Mouse (Mus musculus) embryonic facial prominence, embryonic 11.5 days (tissue): Measurements from ENCODE around the gene Sertad4. TPM values are rescaled to one million over a fixed set of nuclear protein-coding genes. Genes with fewer than 3 reads are reported as not detected.

ENCODE experiments used
- ATAC-seq: fragments of 200-750 bp; cut with Nextera tagmentation; replicated peaks from 2 replicates; pipeline ENCODE4 v1.8.0; 2017; ENCODE audit warnings: low read depth; ENCODE audit not compliant: insufficient number of reproducible peaks, low FRiP score, low TSS enrichment
- DNase-seq: peaks from one replicate; pipeline ENCODE4 v3.0.0-alpha.2; 2015; ENCODE audit warnings: low spot score
- H3K27ac ChIP-seq: fragments of 300-500 bp; sonication (generic); replicated peaks from 2 replicates; pipeline ENCODE4 v1.5.1; 2014; ENCODE audit warnings: mild to moderate bottlenecking, low read depth, low read length, control low read depth
- H3K27me3 ChIP-seq: fragments of 300-500 bp; sonication (generic); 2 replicates; pipeline ENCODE4 v1.6.1; 2014; ENCODE audit warnings: mild to moderate bottlenecking, low read length, moderate library complexity, mixed read lengths; ENCODE audit not compliant: control insufficient read depth, insufficient read depth
- H3K36me3 ChIP-seq: fragments of 300-500 bp; sonication (generic); replicated peaks from 2 replicates; pipeline ENCODE4 v1.6.1; 2014; ENCODE audit warnings: low read depth, mild to moderate bottlenecking, low read length, moderate library complexity, mixed read lengths; ENCODE audit not compliant: control insufficient read depth, insufficient read depth
- H3K4me1 ChIP-seq: fragments of 300-500 bp; sonication (generic); 2 replicates; pipeline ENCODE4 v1.6.1; 2014; ENCODE audit warnings: low read length, mixed read lengths; ENCODE audit not compliant: control insufficient read depth, insufficient read depth
- H3K4me2 ChIP-seq: fragments of 300-500 bp; sonication (generic); 2 replicates; pipeline ENCODE4 v1.6.1; 2014; ENCODE audit warnings: low read depth, mild to moderate bottlenecking, control low read depth, low read length, moderate library complexity
- H3K4me3 ChIP-seq: fragments of 300-500 bp; sonication (generic); 2 replicates; pipeline ENCODE4 v1.5.1; 2014; ENCODE audit warnings: low read depth, low read length, control low read depth
- H3K9ac ChIP-seq: fragments of 300-500 bp; sonication (generic); replicated peaks from 2 replicates; pipeline ENCODE4 v1.6.1; 2014; ENCODE audit warnings: mild to moderate bottlenecking, control low read depth, low read length
- H3K9me3 ChIP-seq: fragments of 300-500 bp; sonication (generic); replicated peaks from 2 replicates; pipeline ENCODE4 v1.6.1; 2016; ENCODE audit warnings: mild to moderate bottlenecking, low read length, inconsistent platforms, mixed read lengths; ENCODE audit not compliant: control insufficient read depth
- WGBS: fragments of 180-500 bp; shearing (Covaris S2); extraction: QIAGEN DNeasy Blood & Tissue Kit; methylation state at CpG from one replicate; pipeline ENCODE4 v1.1.7; 2014; 5-methylcytosine and 5-hydroxymethylcytosine counted together
- polyA plus RNA-seq: library from polyadenylated mRNA; unstranded; fragments of >200 nt; fragmentation: Nextera tagmentation; extraction: Ambion mirVana; gene quantifications from 2 replicates; pipeline ENCODE4 v1.2.1, GENCODE M21; 2014

The Sertad4 gene
- polyA plus RNA-seq, 1 experiment from 2014 or later: 52.1 TPM

- Histone ChIP-seq H3K9me3 (no peaks in the 10 kb centered on the region), H3K4me1 (peaks cover 22% of the 10 kb centered on the region), H3K36me3 (no peaks in the 10 kb centered on the region), H3K9ac (no peak overlapping the region), H3K4me3 (no peak overlapping the region), H3K4me2 (no peak overlapping the region; the same call in 1 of the 2 replicates), H3K27ac (peak overlapping the region; percentile 77), H3K27me3 (no peaks in the 10 kb centered on the region)
- DNase-seq (peak; percentile 95), ATAC-seq (peak; percentile 80)
- 7% methylated on average over 10 of the region's 10 CpGs for WGBS
These were observed 56.2 kb downstream of the Sertad4 start for GRCm38 (mm10) chr1:192799165-192799991.

- Histone ChIP-seq H3K9me3 (no peaks in the 10 kb centered on the region), H3K4me3 (no peak overlapping the region), H3K9ac (no peak overlapping the region), H3K27me3 (no peaks in the 10 kb centered on the region), H3K4me1 (peaks cover 22% of the 10 kb centered on the region), H3K36me3 (no peaks in the 10 kb centered on the region), H3K27ac (peak overlapping the region; percentile 77), H3K4me2 (no peak overlapping the region; the same call in 1 of the 2 replicates)
- 50% methylated on average over 16 of the region's 16 CpGs for WGBS
- ATAC-seq (no peak), DNase-seq (peak; percentile 45)
These were observed 57.1 kb downstream of the Sertad4 start for GRCm38 (mm10) chr1:192798212-192799164.

GRCm38 (mm10) chr1:192797011-192797274 lies 58.6 kb downstream of the Sertad4 start:
- ATAC-seq: no peak
- peak overlapping the region; percentile 3 for H3K27ac ChIP-seq
- H3K4me2 ChIP-seq: no peak overlapping the region
- no peak overlapping the region for H3K4me3 ChIP-seq
- WGBS: 33% methylated on average over 3 of the region's 3 CpGs
- DNase-seq: no peak
- no peaks in the 10 kb centered on the region for H3K27me3 ChIP-seq
- no peaks in the 10 kb centered on the region for H3K36me3 ChIP-seq
- 0 out of 2 replicates have a peak overlapping the region, but pooled peaks have one; percentile 1 for H3K9ac ChIP-seq
- peaks cover 22% of the 10 kb centered on the region for H3K4me1 ChIP-seq
- no peaks in the 10 kb centered on the region for H3K9me3 ChIP-seq

GRCm38 (mm10) chr1:192796201-192797010 lies 59.1 kb downstream of the Sertad4 start:
- WGBS: 1% methylated on average over 15 of the region's 21 CpGs
- Histone ChIP-seq H3K4me3 (no peak overlapping the region), H3K4me2 (peak overlapping the region; percentile 25; the same call in 1 of the 2 replicates), H3K27me3 (no peaks in the 10 kb centered on the region), H3K9me3 (no peaks in the 10 kb centered on the region), H3K4me1 (peaks cover 26% of the 10 kb centered on the region), H3K9ac (no peak overlapping the region), H3K36me3 (no peaks in the 10 kb centered on the region), H3K27ac (peak overlapping the region; percentile 3)
- DNase-seq: peak; percentile 86
- ATAC-seq: peak; percentile 40; the same call in 1 of the 2 replicates

- Histone ChIP-seq H3K36me3 (no peaks in the 10 kb centered on the region), H3K4me1 (peaks cover 27% of the 10 kb centered on the region), H3K4me2 (no peak overlapping the region), H3K9ac (no peak overlapping the region), H3K9me3 (no peaks in the 10 kb centered on the region), H3K27me3 (no peaks in the 10 kb centered on the region), H3K4me3 (no peak overlapping the region), H3K27ac (no peak overlapping the region)
- WGBS: 60% methylated on average over 9 of the region's 9 CpGs
- no peak for ATAC-seq
- DNase-seq: no peak
These were observed 60.4 kb downstream of the Sertad4 start for GRCm38 (mm10) chr1:192794957-192795745.

Other genes with a start within 250 kb of the Sertad4 start
- 9.1 and 11.7 TPM in 2 replicates for gene Hhat, start 84.5 kb downstream of the Sertad4 start, polyA plus RNA-seq
- gene Syt14, start 180.0 kb upstream of the Sertad4 start, polyA plus RNA-seq: 5.1 and 5.9 TPM in 2 replicates